Mouse (Mus musculus) ES-E14 (cell line): Measurements from ENCODE around the gene Adamts8. TPM values are rescaled to one million over a fixed set of nuclear protein-coding genes. Genes with fewer than 3 reads are reported as not detected.

Source experiments
- DNase-seq: peaks from one replicate; pipeline ENCODE4 v3.0.0-alpha.2; 2013; ENCODE audit warnings: low read depth, low spot score
- H3K27ac ChIP-seq: 2 replicates; pipeline ENCODE4 v1.5.1; 2012; ENCODE audit warnings: low read depth, mild to moderate bottlenecking, low read length, moderate library complexity, mixed read lengths; ENCODE audit not compliant: poor library complexity, insufficient read depth, severe bottlenecking
- H3K36me3 ChIP-seq: 2 replicates; pipeline ENCODE4 v1.6.1; 2012; ENCODE audit warnings: mild to moderate bottlenecking, low read length, moderate library complexity, mixed read lengths; ENCODE audit not compliant: control insufficient read depth, poor library complexity, insufficient read depth, severe bottlenecking
- H3K4me1 ChIP-seq, 2 experiments: fragments of 150-350 bp in 1 of 2; sonication (generic) in 1 of 2; 2 replicates each; pipeline ENCODE4 v1.6.1; 2012; ENCODE audit warnings: low read length in 2 of 2, mild to moderate bottlenecking in 1 of 2, mixed read lengths in 1 of 2; ENCODE audit not compliant: control insufficient read depth in 2 of 2, insufficient read depth in 2 of 2, poor library complexity in 1 of 2
- H3K4me3 ChIP-seq, 2 experiments: fragments of 150-350 bp in 1 of 2; sonication (generic) in 1 of 2; 2 replicates each; pipeline ENCODE4 v1.5.1; 2012; ENCODE audit warnings: low read length in 2 of 2, low read depth in 1 of 2, mild to moderate bottlenecking in 1 of 2, mixed read lengths in 1 of 2; ENCODE audit not compliant: insufficient read depth in 1 of 2, poor library complexity in 1 of 2, severe bottlenecking in 1 of 2
- H3K9ac ChIP-seq: 2 replicates; pipeline ENCODE4 v1.6.1; 2012; ENCODE audit warnings: low read depth, mild to moderate bottlenecking, low read length, mixed read lengths; ENCODE audit not compliant: poor library complexity, insufficient read depth, severe bottlenecking
- H3K9me3 ChIP-seq: fragments of 150-350 bp; sonication (generic); 2 replicates; pipeline ENCODE4 v1.6.1; 2012; ENCODE audit warnings: low read depth, mild to moderate bottlenecking, low read length; ENCODE audit not compliant: control insufficient read depth, insufficient read depth
- CHD2 ChIP-seq: IDR thresholded peaks from 2 replicates; pipeline ENCODE4 v1.6.1; 2014; ENCODE audit warnings: mild to moderate bottlenecking, low read depth, low read length, inconsistent platforms
- HCFC1 ChIP-seq: IDR thresholded peaks from 2 replicates; pipeline ENCODE4 v1.6.1; 2012; ENCODE audit warnings: low read length, inconsistent platforms, borderline replicate concordance; ENCODE audit not compliant: insufficient read depth
- MAFK ChIP-seq: IDR thresholded peaks from 2 replicates; pipeline ENCODE4 v1.6.1; 2014; ENCODE audit warnings: mild to moderate bottlenecking, low read depth, low read length, inconsistent platforms; ENCODE audit not compliant: insufficient read depth
- ZC3H11A ChIP-seq: IDR thresholded peaks from 2 replicates; pipeline ENCODE4 v1.6.1; 2012; ENCODE audit warnings: low read depth, mild to moderate bottlenecking, inconsistent platforms, low read length, borderline replicate concordance
- ZNF384 ChIP-seq: IDR thresholded peaks from 2 replicates; pipeline ENCODE4 v1.6.1; 2012; ENCODE audit warnings: low read depth, low read length, inconsistent platforms
- in situ Hi-C, 2 experiments: fragments of 600-800 bp; cut with MboI; formaldehyde crosslinking; loops; one replicate each; pipeline ENCODE4 v1.15.1; 2025; ENCODE audit warnings: low sequenced_read_pairs in 2 of 2, inconsistent platforms in 1 of 2; ENCODE audit not compliant: unreplicated experiment in 2 of 2
- total RNA-seq: library from RNA; depleted of rRNA; stranded (reverse); fragments of 300-350 nt; gene quantifications from 2 replicates; pipeline ENCODE4 v1.2.3, GENCODE M21; 2012

The Adamts8 gene
- total RNA-seq, 1 experiment, result 5.4 TPM

DNA sequence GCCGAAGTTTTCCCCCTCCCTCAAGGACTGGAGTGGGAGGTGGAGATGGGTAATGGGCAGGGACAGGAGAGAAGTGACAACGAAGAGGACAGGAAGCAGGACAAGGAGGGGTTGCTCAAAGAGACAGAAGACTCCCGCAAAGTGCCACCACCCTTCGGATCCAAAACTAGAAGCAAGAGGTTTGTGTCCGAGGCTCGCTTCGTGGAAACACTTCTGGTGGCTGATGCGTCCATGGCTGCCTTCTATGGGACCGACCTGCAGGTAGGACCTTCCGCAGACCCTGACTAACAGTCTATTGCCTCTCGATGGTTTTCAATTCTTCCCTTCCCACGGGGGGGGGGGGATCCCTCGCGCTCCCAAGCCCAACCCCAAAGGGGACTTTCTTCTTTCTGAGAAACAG, 979 bp downstream of the Adamts8 start:
- no peaks in the 10 kb centered on the region for H3K36me3 ChIP-seq
- in situ Hi-C loops, result loop anchor here (5.0 to 10.0 kb wide), 3 partner anchors 144 to 469 kb away; no protein-coding TSS in a partner anchor
- H3K4me1 ChIP-seq, result peaks cover 0 to 7% of the 10 kb centered on the region in 2 experiments; a peak in 1 of 4 replicates
- peak overlapping the region; percentile 64 to 75 for H3K4me3 ChIP-seq
- TF ChIP-seq ZC3H11A (no peak), CHD2 (no peak), MAFK (no peak), HCFC1 (no peak), ZNF384 (no peak)
- no peaks in the 10 kb centered on the region for H3K9me3 ChIP-seq
- H3K9ac ChIP-seq, result peak overlapping the region; percentile 21
- H3K27ac ChIP-seq, result no peak overlapping the region
- DNase-seq, result no peak

DNA sequence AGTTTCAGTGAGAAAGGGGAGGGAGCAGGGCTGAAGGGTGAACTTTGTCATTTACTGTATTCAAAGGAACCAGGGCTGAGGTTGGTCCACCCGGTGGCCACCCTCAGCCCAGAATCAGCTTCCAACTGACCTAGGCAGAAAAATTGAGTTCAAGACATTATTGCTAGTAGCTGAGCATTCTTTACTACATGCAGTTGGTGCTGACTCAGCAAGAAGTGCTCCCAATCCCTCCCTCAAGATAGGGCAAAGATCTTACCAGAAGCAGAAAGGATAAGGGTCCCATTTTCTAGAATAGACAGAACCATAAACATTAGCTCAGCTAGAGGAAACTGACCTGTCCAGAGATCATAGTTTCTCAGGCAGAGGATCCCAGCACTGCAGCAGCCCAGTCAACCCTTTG, 1.9 kb downstream of the Adamts8 start:
- TF ChIP-seq MAFK (peak; percentile 96), ZC3H11A (no peak)
- in situ Hi-C loops, result loop anchor here (5.0 to 10.0 kb wide), 3 partner anchors 143 to 469 kb away; no protein-coding TSS in a partner anchor
- Histone ChIP-seq H3K36me3 (no peaks in the 10 kb centered on the region), H3K9me3 (no peaks in the 10 kb centered on the region), H3K4me3 (no peak overlapping the region), H3K9ac (no peak overlapping the region), H3K27ac (no peak overlapping the region), H3K4me1 (peaks cover 0 to 7% of the 10 kb centered on the region in 2 experiments; a peak in 1 of 4 replicates)
- DNase-seq, result no peak

DNA sequence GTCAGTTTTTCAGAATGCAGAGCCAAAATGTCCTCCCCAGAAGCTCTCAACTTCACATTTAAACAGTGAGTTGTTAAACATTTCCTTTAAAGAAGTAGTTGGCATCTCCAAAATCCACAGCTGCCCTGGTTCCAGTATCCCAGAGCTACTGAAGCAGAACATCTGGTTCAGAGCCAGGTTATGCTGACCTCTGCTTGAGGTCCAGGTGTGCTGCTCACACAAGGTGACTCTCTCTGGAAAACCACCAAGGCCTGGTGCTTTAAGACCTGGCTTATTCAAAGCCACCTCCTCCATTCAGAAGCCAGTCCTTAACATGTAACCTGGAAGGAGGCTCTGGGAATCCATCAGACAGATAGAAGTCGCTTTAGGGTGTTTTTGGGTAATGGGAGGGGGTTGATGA, 2.9 kb downstream of the Adamts8 start:
- H3K4me1 ChIP-seq, result peaks cover 0 to 7% of the 10 kb centered on the region in 2 experiments; a peak in 1 of 4 replicates
- H3K27ac ChIP-seq, result no peak overlapping the region
- no peak overlapping the region for H3K4me3 ChIP-seq
- no peak overlapping the region for H3K9ac ChIP-seq
- DNase-seq, result no peak
- no peaks in the 10 kb centered on the region for H3K36me3 ChIP-seq
- H3K9me3 ChIP-seq, result no peaks in the 10 kb centered on the region
- no peak for TF ChIP-seq MAFK
- no peak for TF ChIP-seq ZC3H11A
- no peak for TF ChIP-seq ZNF384
- TF ChIP-seq CHD2, result no peak
- no peak for TF ChIP-seq HCFC1
- in situ Hi-C loops, result loop anchor here in 1 of 2 experiments (10.0 kb wide), 1 partner anchor 470 kb away; no protein-coding TSS in a partner anchor

DNA sequence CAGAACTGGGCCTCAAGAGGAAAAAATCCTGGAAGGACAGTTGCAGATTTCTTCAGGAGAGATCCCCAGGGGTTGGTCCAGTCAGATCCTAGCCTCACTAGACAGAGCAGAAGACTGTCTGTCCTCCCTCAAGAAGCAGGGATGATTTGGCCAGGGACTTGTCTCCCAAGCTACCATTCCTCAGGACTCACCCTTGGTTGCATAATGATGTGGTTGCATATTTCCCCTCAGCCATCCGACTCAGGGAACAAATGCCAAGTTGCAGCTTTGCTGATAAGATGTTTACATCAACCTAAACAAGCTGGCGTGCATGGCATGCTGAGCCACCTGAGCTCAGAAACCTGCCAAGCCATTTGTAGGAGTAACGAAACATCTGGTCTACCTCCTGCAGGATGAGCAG, 7.1 kb downstream of the Adamts8 start:
- DNase-seq, result no peak
- Histone ChIP-seq H3K27ac (no peak overlapping the region), H3K4me3 (no peak overlapping the region), H3K36me3 (no peaks in the 10 kb centered on the region), H3K9me3 (no peaks in the 10 kb centered on the region), H3K9ac (no peak overlapping the region), H3K4me1 (peaks cover 0 to 4% of the 10 kb centered on the region in 2 experiments; a peak in 1 of 4 replicates)
- in situ Hi-C loops, result loop anchor here in 1 of 2 experiments (10.0 kb wide), 1 partner anchor 475 kb away; no protein-coding TSS in a partner anchor
- TF ChIP-seq ZNF384 (no peak), CHD2 (no peak), HCFC1 (no peak), ZC3H11A (no peak), MAFK (no peak)

DNA sequence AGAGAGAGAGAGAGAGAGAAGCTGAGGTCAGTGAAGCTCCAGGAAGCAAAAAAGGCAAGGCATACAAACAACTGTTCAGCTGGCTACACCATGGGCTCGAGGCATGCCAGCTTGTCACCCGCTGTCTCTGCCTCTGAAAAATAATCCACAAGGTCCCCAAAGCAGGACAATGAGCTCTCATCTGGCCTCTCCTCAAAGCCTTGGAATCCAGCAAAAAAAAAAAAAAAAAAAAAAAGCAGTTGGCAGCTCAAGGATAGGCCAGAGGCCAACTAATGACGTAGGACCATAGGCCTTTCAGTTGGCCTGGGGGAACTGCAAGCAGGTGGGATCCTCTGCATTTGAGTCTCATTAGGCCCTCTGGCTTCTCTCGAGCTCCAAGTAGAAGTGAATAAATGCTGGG, 7.6 kb downstream of the Adamts8 start:
- Histone ChIP-seq H3K9me3 (no peaks in the 10 kb centered on the region), H3K36me3 (no peaks in the 10 kb centered on the region), H3K27ac (no peak overlapping the region), H3K4me3 (no peak overlapping the region), H3K4me1 (peaks cover 0 to 4% of the 10 kb centered on the region in 2 experiments; a peak in 1 of 4 replicates), H3K9ac (no peak overlapping the region)
- in situ Hi-C loops, result loop anchor here in 1 of 2 experiments (10.0 kb wide), 2 partner anchors 135 to 475 kb away; no protein-coding TSS in a partner anchor
- no peak for DNase-seq
- TF ChIP-seq HCFC1 (no peak), ZC3H11A (no peak), CHD2 (no peak), ZNF384 (no peak), MAFK (no peak)
